Mouse (Mus musculus) embryonic facial prominence, embryonic 10.5 days (tissue): ENCODE measurements at regions not wholly inside any gene's neighbourhood (a gene's known extent, or its start where the extent isn't known, plus 50 kb on each side); places are given as distances from the start of the nearest gene placed in this dataset.

ENCODE experiments used
- DNase-seq: peaks from one replicate; pipeline ENCODE4 v3.0.0-alpha.2; 2017; ENCODE audit warnings: low spot score
- H3K27ac ChIP-seq: fragments of 300-500 bp; sonication (generic); replicated peaks from 2 replicates; pipeline ENCODE4 v1.5.1; 2016; ENCODE audit warnings: mild to moderate bottlenecking
- H3K27me3 ChIP-seq: fragments of 300-500 bp; sonication (generic); replicated peaks from 2 replicates; pipeline ENCODE4 v1.6.1; 2016; ENCODE audit warnings: low read depth, mild to moderate bottlenecking; ENCODE audit not compliant: poor library complexity, severe bottlenecking
- H3K36me3 ChIP-seq: fragments of 300-500 bp; sonication (generic); replicated peaks from 2 replicates; pipeline ENCODE4 v1.6.1; 2016; ENCODE audit warnings: mild to moderate bottlenecking, moderate library complexity
- H3K4me1 ChIP-seq: fragments of 300-500 bp; sonication (generic); 2 replicates; pipeline ENCODE4 v1.6.1; 2016
- H3K4me3 ChIP-seq: fragments of 300-500 bp; sonication (generic); 2 replicates; pipeline ENCODE4 v1.5.1; 2016; ENCODE audit warnings: mild to moderate bottlenecking, moderate library complexity
- H3K9me3 ChIP-seq: fragments of 300-500 bp; sonication (generic); 2 replicates; pipeline ENCODE4 v1.6.1; 2016; ENCODE audit warnings: mild to moderate bottlenecking
- WGBS: fragments of 180-500 bp; shearing (Covaris S2); methylation state at CpG from one replicate; pipeline ENCODE4 v1.1.7; 2016; 5-methylcytosine and 5-hydroxymethylcytosine counted together

- no peaks in the 10 kb centered on the region for H3K27me3 ChIP-seq
- H3K4me1 ChIP-seq = no peaks in the 10 kb centered on the region
- no peaks in the 10 kb centered on the region for H3K36me3 ChIP-seq
- no peak overlapping the region for H3K4me3 ChIP-seq
- WGBS = 56% methylated on average over 5 of the region's 5 CpGs
- DNase-seq = no peak
- no peaks in the 10 kb centered on the region for H3K9me3 ChIP-seq
- no peak overlapping the region for H3K27ac ChIP-seq
Measured at GRCm38 (mm10) chr1:130524744-130525143, 62.2 kb upstream of the Cd55 start.

- peaks cover 2% of the 10 kb centered on the region; the same call in 1 of the 2 replicates for H3K4me1 ChIP-seq
- H3K36me3 ChIP-seq = no peaks in the 10 kb centered on the region
- DNase-seq = no peak
- no peaks in the 10 kb centered on the region for H3K9me3 ChIP-seq
- H3K27ac ChIP-seq = no peak overlapping the region
- no peak overlapping the region for H3K4me3 ChIP-seq
- 51% methylated on average over 5 of the region's 5 CpGs for WGBS
- H3K27me3 ChIP-seq = no peaks in the 10 kb centered on the region
Measured at GRCm38 (mm10) chr1:130517868-130518267, 55.3 kb upstream of the Cd55 start.

GRCm38 (mm10) chr1:130516641-130517040 lies 54.1 kb upstream of the Cd55 start:
- DNase-seq = no peak
- no peak overlapping the region for H3K4me3 ChIP-seq
- 80% methylated on average over 6 of the region's 6 CpGs for WGBS
- H3K4me1 ChIP-seq = peaks cover 2% of the 10 kb centered on the region; the same call in 1 of the 2 replicates
- H3K36me3 ChIP-seq = no peaks in the 10 kb centered on the region
- no peak overlapping the region for H3K27ac ChIP-seq
- H3K9me3 ChIP-seq = no peaks in the 10 kb centered on the region
- H3K27me3 ChIP-seq = no peaks in the 10 kb centered on the region

- H3K9me3 ChIP-seq = no peaks in the 10 kb centered on the region
- H3K36me3 ChIP-seq = no peaks in the 10 kb centered on the region
- 86% methylated on average over 6 of the region's 6 CpGs for WGBS
- peak overlapping the region; percentile 8; the same call in 1 of the 2 replicates for H3K27ac ChIP-seq
- DNase-seq = no peak
- peaks cover 2% of the 10 kb centered on the region; the same call in 1 of the 2 replicates for H3K4me1 ChIP-seq
- no peaks in the 10 kb centered on the region for H3K27me3 ChIP-seq
- no peak overlapping the region for H3K4me3 ChIP-seq
Measured at GRCm38 (mm10) chr1:130515316-130515715, 52.8 kb upstream of the Cd55 start.

GRCm38 (mm10) chr1:130513482-130513881 lies 50.9 kb upstream of the Cd55 start:
- no peaks in the 10 kb centered on the region for H3K36me3 ChIP-seq
- H3K27me3 ChIP-seq = no peaks in the 10 kb centered on the region
- no peak overlapping the region for H3K4me3 ChIP-seq
- WGBS = 55% methylated on average over 1 of the region's 1 CpGs
- H3K27ac ChIP-seq = no peak overlapping the region
- H3K4me1 ChIP-seq = peaks cover 2% of the 10 kb centered on the region; the same call in 1 of the 2 replicates
- H3K9me3 ChIP-seq = no peaks in the 10 kb centered on the region
- no peak for DNase-seq

- WGBS = 81% methylated on average over 4 of the region's 4 CpGs
- Histone ChIP-seq H3K9me3 (no peaks in the 10 kb centered on the region), H3K36me3 (no peaks in the 10 kb centered on the region), H3K27ac (no peak overlapping the region), H3K4me3 (no peak overlapping the region), H3K4me1 (peaks cover under 1% of the 10 kb centered on the region; the same call in 1 of the 2 replicates), H3K27me3 (no peaks in the 10 kb centered on the region)
- no peak for DNase-seq
Measured at GRCm38 (mm10) chr1:130512798-130513405, 50.4 kb upstream of the Cd55 start.
